ENCODE assay signal across 22 mouse cellular contexts in genomic region chr2:21055416-21055815, GRCm38 (mm10).
"Had no signal": no experiment of that assay in that cellular context is flagged by ENCODE, and none has a peak within 500 bp of the region (broad histone marks: within the 10 kb centered on the region; RNA-seq: fewer than 3 reads in every experiment).

No protein-coding gene starts in this region.

- DNase-seq: kidney, adult 2 months; kidney, postnatal 25 days; layer of hippocampus, postnatal 36 days; left cerebral cortex, postnatal 4 days; lung, adult 2 months; lung, postnatal 14 days; lung, postnatal 4 days; right cerebral cortex, adult 18-20 months; right cerebral cortex, postnatal 14 days; spleen, adult 18-20 months; thymus, postnatal 25 days had no signal

- H3K4me2 ChIP-seq: limb, embryonic 12.5 days; limb, embryonic 15.5 days; liver, embryonic 12.5 days; liver, embryonic 15.5 days; midbrain, embryonic 12.5 days; midbrain, embryonic 15.5 days; neural tube, embryonic 12.5 days; neural tube, embryonic 15.5 days; stomach, embryonic 15.5 days had no signal

- H3K9ac ChIP-seq: limb, embryonic 12.5 days; limb, embryonic 15.5 days; liver, embryonic 12.5 days; liver, embryonic 15.5 days; midbrain, embryonic 12.5 days; midbrain, embryonic 15.5 days; neural tube, embryonic 12.5 days; neural tube, embryonic 15.5 days; stomach, embryonic 15.5 days had no signal

- H3K4me1 ChIP-seq: liver, embryonic 12.5 days; liver, embryonic 15.5 days; stomach, embryonic 15.5 days had no signal

- H3K36me3 ChIP-seq: limb, embryonic 12.5 days; limb, embryonic 15.5 days; liver, embryonic 12.5 days; liver, embryonic 15.5 days; midbrain, embryonic 12.5 days; midbrain, embryonic 15.5 days; neural tube, embryonic 12.5 days; neural tube, embryonic 15.5 days; stomach, embryonic 15.5 days had no signal

- H3K27me3 ChIP-seq: limb, embryonic 12.5 days; limb, embryonic 15.5 days; liver, embryonic 12.5 days; liver, embryonic 15.5 days; midbrain, embryonic 12.5 days; midbrain, embryonic 15.5 days; neural tube, embryonic 12.5 days; neural tube, embryonic 15.5 days; stomach, embryonic 15.5 days had no signal

- H3K27ac ChIP-seq: kidney, postnatal 0 days; limb, embryonic 12.5 days; limb, embryonic 15.5 days; liver, embryonic 12.5 days; liver, embryonic 15.5 days; midbrain, embryonic 12.5 days; midbrain, embryonic 15.5 days; neural tube, embryonic 12.5 days; neural tube, embryonic 15.5 days; stomach, embryonic 15.5 days had no signal

- ATAC-seq: liver, embryonic 12.5 days; midbrain, embryonic 15.5 days had no signal

- H3K9me3 ChIP-seq: limb, embryonic 12.5 days; limb, embryonic 15.5 days; liver, embryonic 12.5 days; liver, embryonic 15.5 days; midbrain, embryonic 12.5 days; midbrain, embryonic 15.5 days; neural tube, embryonic 12.5 days; neural tube, embryonic 15.5 days; stomach, embryonic 15.5 days had no signal

- H3K4me3 ChIP-seq: left cerebral cortex, adult 2 months; limb, embryonic 12.5 days; limb, embryonic 15.5 days; liver, embryonic 12.5 days; liver, embryonic 15.5 days; midbrain, embryonic 12.5 days; midbrain, embryonic 15.5 days; neural tube, embryonic 12.5 days; neural tube, embryonic 15.5 days; stomach, embryonic 15.5 days had no signal
